Mouse (Mus musculus) intestine, embryonic 16.5 days (tissue): ENCODE measurements around the gene Hace1. TPM values are rescaled to one million over a fixed set of nuclear protein-coding genes. Genes with fewer than 3 reads are reported as not detected.

Experiments used
- ATAC-seq: fragments of 200-750 bp; cut with Nextera tagmentation; 2 replicates; pipeline ENCODE4 v1.8.0; 2017; ENCODE audit warnings: moderate TSS enrichment, moderate library complexity
- H3K27ac ChIP-seq: fragments of 300-500 bp; sonication (generic); 2 replicates; pipeline ENCODE4 v1.5.1; 2014; ENCODE audit warnings: mild to moderate bottlenecking, low read length
- H3K27me3 ChIP-seq: fragments of 300-500 bp; sonication (generic); replicated peaks from 2 replicates; pipeline ENCODE4 v1.6.1; 2014; ENCODE audit warnings: low read length, control low read depth, mixed read lengths; ENCODE audit not compliant: control insufficient read depth, insufficient read depth
- H3K36me3 ChIP-seq: fragments of 300-500 bp; sonication (generic); 2 replicates; pipeline ENCODE4 v1.6.1; 2014; ENCODE audit warnings: low read length, control low read depth; ENCODE audit not compliant: control insufficient read depth, insufficient read depth
- H3K4me1 ChIP-seq: fragments of 300-500 bp; sonication (generic); 2 replicates; pipeline ENCODE4 v1.6.1; 2014; ENCODE audit warnings: low read length, control low read depth, mixed read lengths; ENCODE audit not compliant: control insufficient read depth, insufficient read depth
- H3K4me2 ChIP-seq: fragments of 300-500 bp; sonication (generic); 2 replicates; pipeline ENCODE4 v1.6.1; 2014; ENCODE audit warnings: low read depth, low read length, control low read depth
- H3K4me3 ChIP-seq: fragments of 300-500 bp; sonication (generic); 2 replicates; pipeline ENCODE4 v1.5.1; 2014; ENCODE audit warnings: mild to moderate bottlenecking, low read length
- H3K9ac ChIP-seq: fragments of 300-500 bp; sonication (generic); 2 replicates; pipeline ENCODE4 v1.6.1; 2014; ENCODE audit warnings: low read depth, low read length
- H3K9me3 ChIP-seq: fragments of 300-500 bp; sonication (generic); 2 replicates; pipeline ENCODE4 v1.6.1; 2016; ENCODE audit warnings: low read length, control low read depth; ENCODE audit not compliant: control insufficient read depth
- WGBS: fragments of 180-500 bp; shearing (Covaris S2); extraction: QIAGEN DNeasy Blood & Tissue Kit; methylation state at CpG from one replicate; pipeline ENCODE4 v1.1.7; 2014; 5-methylcytosine and 5-hydroxymethylcytosine counted together
- polyA plus RNA-seq: library from polyadenylated mRNA; unstranded; fragments of >200 nt; fragmentation: Nextera tagmentation; extraction: Ambion mirVana; gene quantifications from 2 replicates; pipeline ENCODE4 v1.2.1, GENCODE M21; 2015

The Hace1 gene
- polyA plus RNA-seq, 1 experiment from 2014 or later = 11.3 TPM

- no peaks in the 10 kb centered on the region for H3K27me3 ChIP-seq
- no peak overlapping the region for H3K9ac ChIP-seq
- 83% methylated on average over 1 of the region's 1 CpGs for WGBS
Measured at GRCm38 (mm10) chr10:45610727-45611126, 33.1 kb downstream of the Hace1 start.

GRCm38 (mm10) chr10:45616012-45616411, 38.4 kb downstream of the Hace1 start:
- H3K4me1 ChIP-seq = no peaks in the 10 kb centered on the region
- ATAC-seq = no peak
- no peak overlapping the region for H3K9ac ChIP-seq

More at GRCm38 (mm10) chr10:45610727-45611126, 33.1 kb downstream of the Hace1 start:
- Histone ChIP-seq H3K4me2 (no peak overlapping the region), H3K4me3 (no peak overlapping the region), H3K4me1 (no peaks in the 10 kb centered on the region), H3K27ac (no peak overlapping the region), H3K9me3 (no peaks in the 10 kb centered on the region), H3K36me3 (no peaks in the 10 kb centered on the region)
- ATAC-seq = no peak

GRCm38 (mm10) chr10:45619039-45619438, 41.4 kb downstream of the Hace1 start:
- no peaks in the 10 kb centered on the region for H3K27me3 ChIP-seq
- no peaks in the 10 kb centered on the region for H3K4me1 ChIP-seq
- 87% methylated on average over 3 of the region's 3 CpGs for WGBS
- H3K9ac ChIP-seq = no peak overlapping the region
- H3K4me3 ChIP-seq = no peak overlapping the region
- no peak for ATAC-seq
- no peaks in the 10 kb centered on the region for H3K9me3 ChIP-seq
- H3K36me3 ChIP-seq = no peaks in the 10 kb centered on the region
- no peak overlapping the region for H3K4me2 ChIP-seq
- no peak overlapping the region for H3K27ac ChIP-seq

More at GRCm38 (mm10) chr10:45616012-45616411, 38.4 kb downstream of the Hace1 start:
- Histone ChIP-seq H3K27ac (no peak overlapping the region), H3K4me2 (no peak overlapping the region), H3K4me3 (no peak overlapping the region), H3K9me3 (no peaks in the 10 kb centered on the region), H3K27me3 (no peaks in the 10 kb centered on the region), H3K36me3 (no peaks in the 10 kb centered on the region)
- WGBS = 96% methylated on average over 5 of the region's 5 CpGs

- Histone ChIP-seq H3K36me3 (no peaks in the 10 kb centered on the region), H3K27me3 (no peaks in the 10 kb centered on the region), H3K4me3 (no peak overlapping the region), H3K9ac (no peak overlapping the region), H3K9me3 (no peaks in the 10 kb centered on the region), H3K4me2 (no peak overlapping the region), H3K27ac (no peak overlapping the region), H3K4me1 (no peaks in the 10 kb centered on the region)
- no peak for ATAC-seq
- 89% methylated on average over 3 of the region's 3 CpGs for WGBS
Measured at GRCm38 (mm10) chr10:45631995-45632394, 54.4 kb downstream of the Hace1 start.

- no peak overlapping the region for H3K4me3 ChIP-seq
- H3K4me1 ChIP-seq = no peaks in the 10 kb centered on the region
- no peaks in the 10 kb centered on the region for H3K36me3 ChIP-seq
- ATAC-seq = no peak
- 92% methylated on average over 10 of the region's 10 CpGs for WGBS
- H3K9ac ChIP-seq = no peak overlapping the region
- H3K9me3 ChIP-seq = no peaks in the 10 kb centered on the region
- no peaks in the 10 kb centered on the region for H3K27me3 ChIP-seq
- no peak overlapping the region for H3K27ac ChIP-seq
- no peak overlapping the region for H3K4me2 ChIP-seq
Measured at GRCm38 (mm10) chr10:45632641-45633040, 55.0 kb downstream of the Hace1 start.

GRCm38 (mm10) chr10:45635201-45635600, 57.6 kb downstream of the Hace1 start:
- no peak overlapping the region for H3K4me2 ChIP-seq
- no peaks in the 10 kb centered on the region for H3K36me3 ChIP-seq
- WGBS = 83% methylated on average over 3 of the region's 3 CpGs
- H3K4me3 ChIP-seq = no peak overlapping the region
- H3K9me3 ChIP-seq = no peaks in the 10 kb centered on the region
- no peaks in the 10 kb centered on the region for H3K27me3 ChIP-seq
- no peak overlapping the region for H3K27ac ChIP-seq
- no peak for ATAC-seq
- H3K4me1 ChIP-seq = no peaks in the 10 kb centered on the region
- H3K9ac ChIP-seq = no peak overlapping the region

- Histone ChIP-seq H3K9me3 (no peaks in the 10 kb centered on the region), H3K27me3 (no peaks in the 10 kb centered on the region), H3K36me3 (no peaks in the 10 kb centered on the region), H3K4me1 (no peaks in the 10 kb centered on the region), H3K9ac (no peak overlapping the region), H3K4me3 (no peak overlapping the region), H3K4me2 (no peak overlapping the region), H3K27ac (no peak overlapping the region)
- no peak for ATAC-seq
Measured at GRCm38 (mm10) chr10:45639762-45640161, 62.1 kb downstream of the Hace1 start.

GRCm38 (mm10) chr10:45654026-45654425, 76.4 kb downstream of the Hace1 start:
- no peaks in the 10 kb centered on the region for H3K27me3 ChIP-seq
- no peak overlapping the region for H3K9ac ChIP-seq
- no peaks in the 10 kb centered on the region for H3K36me3 ChIP-seq
- H3K27ac ChIP-seq = no peak overlapping the region
- H3K4me1 ChIP-seq = no peaks in the 10 kb centered on the region
- no peaks in the 10 kb centered on the region for H3K9me3 ChIP-seq
- H3K4me3 ChIP-seq = no peak overlapping the region
- no peak for ATAC-seq
- H3K4me2 ChIP-seq = no peak overlapping the region
- WGBS = 90% methylated on average over 2 of the region's 2 CpGs

GRCm38 (mm10) chr10:45662015-45662414, 84.4 kb downstream of the Hace1 start:
- no peak overlapping the region for H3K4me3 ChIP-seq
- no peaks in the 10 kb centered on the region for H3K9me3 ChIP-seq
- H3K27ac ChIP-seq = no peak overlapping the region
- H3K27me3 ChIP-seq = no peaks in the 10 kb centered on the region
- no peak for ATAC-seq
- H3K36me3 ChIP-seq = no peaks in the 10 kb centered on the region
- H3K4me1 ChIP-seq = no peaks in the 10 kb centered on the region
- no peak overlapping the region for H3K4me2 ChIP-seq
- 90% methylated on average over 9 of the region's 9 CpGs for WGBS
- no peak overlapping the region for H3K9ac ChIP-seq

GRCm38 (mm10) chr10:45668266-45668665, 90.6 kb downstream of the Hace1 start:
- H3K27me3 ChIP-seq = no peaks in the 10 kb centered on the region
- 97% methylated on average over 2 of the region's 2 CpGs for WGBS
- no peak for ATAC-seq
- no peak overlapping the region for H3K27ac ChIP-seq
- no peak overlapping the region for H3K4me3 ChIP-seq
- no peak overlapping the region for H3K4me2 ChIP-seq
- H3K9me3 ChIP-seq = no peaks in the 10 kb centered on the region
- no peaks in the 10 kb centered on the region for H3K36me3 ChIP-seq
- no peaks in the 10 kb centered on the region for H3K4me1 ChIP-seq
- H3K9ac ChIP-seq = no peak overlapping the region
